Mouse (Mus musculus) ES-CJ7 (cell line): Measurements from ENCODE around the gene Palm2.

Source experiments
- DNase-seq: peaks from one replicate; pipeline ENCODE4 v3.0.0; 2011; ENCODE audit warnings: low read depth, low spot score

The Palm2 gene

DNA sequence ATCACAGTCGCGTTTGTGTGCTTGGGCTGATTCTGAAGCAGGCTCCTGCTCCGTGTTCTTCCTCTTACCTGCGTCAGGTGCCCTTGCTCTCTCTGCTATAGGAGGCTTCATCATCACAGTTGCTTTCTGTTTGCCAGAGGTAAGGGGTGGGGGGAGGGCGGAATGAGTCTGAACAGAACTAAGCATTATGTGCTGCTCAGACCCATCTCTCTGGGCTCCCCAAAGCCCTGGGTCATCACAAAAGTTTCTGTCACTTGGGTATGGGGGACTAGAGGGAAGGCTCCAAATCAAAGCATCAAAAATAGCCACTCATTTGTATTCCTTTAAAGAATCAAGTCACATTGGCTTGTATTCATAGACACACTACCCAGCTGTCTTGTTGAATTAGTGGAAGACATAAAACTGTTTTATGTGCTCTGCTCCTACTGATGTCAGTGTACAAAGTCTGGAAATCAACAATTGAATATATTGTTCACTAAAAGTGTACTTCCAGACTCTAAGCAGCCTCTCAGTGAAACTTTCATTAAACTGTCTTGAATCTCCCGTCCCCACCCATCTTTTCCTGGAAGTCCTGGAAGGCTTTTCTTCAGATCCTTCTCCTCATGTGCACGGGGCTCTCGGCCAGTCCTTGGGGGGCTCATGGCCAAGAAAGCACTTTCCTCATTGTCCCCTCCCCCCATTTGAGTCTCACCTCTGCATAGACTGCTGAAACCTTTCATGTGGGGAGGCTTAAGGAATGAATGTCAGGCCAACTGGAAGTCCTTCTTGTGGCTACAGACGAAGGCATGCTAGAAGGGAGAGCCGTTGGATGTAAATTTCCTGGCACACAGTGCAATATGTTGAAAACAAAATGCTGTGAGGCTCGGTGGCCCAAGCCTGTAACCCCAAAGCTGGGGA, 269.8 kb downstream of the Palm2 start:
- no peak for DNase-seq

DNA sequence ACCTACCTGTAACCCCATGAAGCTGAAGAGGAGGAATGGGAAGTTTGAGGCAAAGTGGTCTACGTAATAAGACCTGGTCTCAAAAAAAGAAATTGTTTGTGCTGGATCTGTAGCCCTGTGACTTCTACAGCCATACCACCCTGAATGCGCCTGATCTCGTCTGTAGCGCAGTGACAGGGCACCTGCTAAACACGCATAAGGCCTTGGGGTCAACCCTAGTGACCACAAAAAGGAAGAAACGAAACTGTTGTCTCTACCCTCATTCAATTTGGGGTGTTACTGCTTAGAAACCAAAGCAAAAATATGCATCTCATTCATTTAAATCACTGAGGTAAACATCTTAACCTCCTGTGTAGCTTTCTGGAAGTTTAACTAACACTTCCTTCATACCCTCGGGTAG, 270.5 kb downstream of the Palm2 start:
- DNase-seq: no peak

- DNase-seq: no peak
Measured at GRCm38 (mm10) chr4:57715849-57716248, 281.8 kb downstream of the Palm2 start.

- DNase-seq: no peak
Measured at GRCm38 (mm10) chr4:57716735-57717134, 282.7 kb downstream of the Palm2 start.

DNA sequence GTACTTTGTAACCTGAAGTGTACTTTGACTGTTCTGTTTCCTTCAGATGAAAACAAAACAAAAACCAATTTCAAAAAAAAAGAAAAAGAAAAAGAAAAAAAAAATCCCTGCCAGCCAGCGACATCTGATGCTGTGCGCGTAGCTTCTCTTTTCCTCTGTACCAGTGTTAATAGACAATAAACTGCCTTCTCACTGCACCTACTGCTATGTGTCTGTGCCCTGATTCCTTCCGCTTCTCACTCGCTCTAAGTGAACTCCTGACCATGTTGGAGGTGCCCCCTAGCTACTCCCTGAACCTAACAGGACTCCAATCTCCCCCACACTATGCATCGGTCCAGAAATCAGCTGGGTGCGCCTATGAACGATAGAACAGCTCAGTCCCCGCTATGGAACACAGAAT, 283.3 kb downstream of the Palm2 start, which contains the start of gene Akap2:
Gene Akap2, plus strand, starts transcription at position 304 of the 400 bp plus-strand sequence.
- DNase-seq: no peak

DNA sequence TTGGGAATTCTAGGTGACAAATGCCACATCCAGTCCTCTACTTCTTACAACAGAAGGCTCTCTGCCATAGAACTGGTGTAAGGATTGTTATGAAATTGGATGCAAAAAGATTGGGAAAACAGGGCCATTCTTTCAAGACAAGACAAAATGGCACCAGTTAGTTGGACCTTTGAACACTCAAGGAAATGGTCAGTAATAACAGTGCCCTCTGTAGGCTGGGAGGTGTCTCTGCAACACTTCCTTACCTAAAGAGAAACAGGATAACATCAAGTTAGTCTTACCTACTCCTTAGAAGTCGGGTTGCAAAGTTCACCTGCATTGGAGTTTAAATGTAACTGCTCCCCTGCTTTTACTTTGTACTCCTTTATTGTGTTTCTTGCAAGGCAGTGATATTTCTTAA, 285.3 kb downstream of the Palm2 start:
- DNase-seq: peak; percentile 56

- peak; percentile 40 for DNase-seq
Measured at GRCm38 (mm10) chr4:57720869-57721361, 286.9 kb downstream of the Palm2 start.

DNA sequence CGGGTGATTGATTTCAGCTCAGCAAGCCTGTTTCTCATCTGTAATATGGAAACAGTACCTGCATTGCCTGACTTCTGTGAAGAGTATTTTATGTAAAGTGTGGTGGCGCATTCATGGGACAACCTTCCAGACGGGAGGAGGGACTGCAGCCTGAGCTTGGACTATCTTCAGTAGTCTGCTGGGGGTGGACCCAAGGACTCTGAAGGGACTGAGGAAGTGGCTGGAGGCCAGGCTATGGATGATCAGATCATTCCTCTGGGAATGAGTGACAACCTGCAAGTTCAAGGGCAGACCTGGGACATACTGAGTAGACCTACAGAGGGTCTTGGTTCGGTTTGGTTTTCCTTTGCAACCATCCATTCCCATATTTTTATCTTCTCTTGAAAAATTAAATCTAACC, 288.2 kb downstream of the Palm2 start:
- no peak for DNase-seq

GRCm38 (mm10) chr4:57723659-57724058, 289.6 kb downstream of the Palm2 start:
- peak; percentile 65 for DNase-seq

DNA sequence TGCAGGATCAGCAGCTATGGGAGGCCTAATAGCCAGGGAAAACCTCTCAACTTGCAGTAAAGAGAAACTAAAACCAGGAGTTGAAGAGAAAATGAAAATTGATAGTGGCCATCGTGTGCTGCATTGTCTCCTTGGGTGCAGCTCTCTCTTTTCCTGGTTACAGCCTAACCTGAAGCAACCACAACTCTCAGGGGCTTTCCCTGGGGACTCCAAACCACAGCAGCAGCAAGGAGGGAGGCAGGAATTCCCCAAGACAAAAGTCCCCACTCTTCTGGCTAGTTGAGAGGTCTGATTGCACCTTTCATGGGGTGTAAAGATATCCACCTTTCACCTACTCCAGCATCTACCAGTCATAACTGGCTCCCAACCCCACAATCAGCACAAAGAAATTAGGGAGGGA, 291.5 kb downstream of the Palm2 start:
- no peak for DNase-seq

DNA sequence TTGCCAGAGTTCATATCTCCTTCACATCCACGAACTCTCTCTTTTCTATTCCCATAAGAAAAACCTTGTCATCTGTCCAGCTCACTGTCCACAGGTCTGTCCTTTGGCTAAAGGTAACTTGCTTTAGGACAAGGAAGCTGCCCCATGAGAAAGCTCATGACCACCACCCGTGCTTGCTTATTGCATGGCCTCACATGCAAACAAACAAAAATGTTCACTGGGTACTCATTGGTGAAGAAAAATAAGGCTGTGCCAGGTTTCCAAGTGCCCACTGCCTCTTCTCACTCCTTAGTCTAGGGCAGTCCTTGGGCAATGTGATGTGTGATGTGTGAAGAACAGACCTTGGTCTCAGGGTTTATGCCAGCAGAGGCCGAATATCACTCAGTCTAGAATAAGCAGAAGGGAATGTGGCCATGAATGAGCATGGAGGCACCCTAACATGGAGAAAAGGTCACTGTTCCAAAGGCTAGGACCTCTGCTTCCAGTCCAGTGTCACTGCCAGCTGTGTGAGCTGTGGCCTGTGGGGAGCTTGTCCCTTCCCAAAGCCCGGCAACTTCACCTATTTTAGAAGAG, 294.6 kb downstream of the Palm2 start:
- no peak for DNase-seq

DNA sequence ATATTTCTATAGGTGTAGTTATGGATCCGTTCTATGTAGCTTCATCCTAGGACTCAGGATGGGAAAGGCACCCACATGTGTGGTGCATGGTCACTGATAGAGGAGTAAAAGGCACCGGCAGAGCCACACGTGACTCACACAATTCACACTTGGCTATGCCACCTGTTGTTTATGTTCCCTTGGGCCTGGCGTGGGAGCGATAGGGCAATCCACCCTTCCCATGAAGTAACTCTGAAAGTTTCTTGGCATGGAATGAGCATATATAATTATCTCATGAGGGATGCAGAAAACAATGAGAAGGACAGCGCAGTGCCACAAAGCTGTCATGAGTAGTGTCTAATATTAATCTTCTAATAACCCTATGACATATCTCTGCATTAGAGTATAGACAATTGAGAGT, 296.0 kb downstream of the Palm2 start:
- no peak for DNase-seq

- DNase-seq: no peak
Measured at GRCm38 (mm10) chr4:57730801-57731598, 297.0 kb downstream of the Palm2 start.

GRCm38 (mm10) chr4:57732351-57732750, 298.3 kb downstream of the Palm2 start:
- no peak for DNase-seq

DNA sequence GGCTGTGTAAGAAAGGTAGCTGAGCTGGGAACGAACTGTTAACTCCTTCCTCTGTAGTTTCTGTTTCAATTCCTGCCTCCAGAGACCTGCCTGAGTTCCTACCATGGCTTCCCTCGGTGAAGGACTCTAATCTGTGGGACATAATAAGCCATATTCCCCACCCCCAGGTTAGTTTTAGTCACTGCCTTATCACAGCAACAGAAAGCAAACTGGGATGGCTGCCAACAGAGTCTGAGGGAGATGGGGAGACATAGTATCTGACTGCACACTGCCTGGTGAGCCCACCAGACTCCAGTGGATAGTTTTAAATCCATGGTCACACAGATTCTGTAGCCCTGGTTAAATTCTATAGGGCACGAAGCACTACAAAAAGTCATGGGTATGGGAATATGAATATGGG, 299.4 kb downstream of the Palm2 start:
- DNase-seq: no peak

DNA sequence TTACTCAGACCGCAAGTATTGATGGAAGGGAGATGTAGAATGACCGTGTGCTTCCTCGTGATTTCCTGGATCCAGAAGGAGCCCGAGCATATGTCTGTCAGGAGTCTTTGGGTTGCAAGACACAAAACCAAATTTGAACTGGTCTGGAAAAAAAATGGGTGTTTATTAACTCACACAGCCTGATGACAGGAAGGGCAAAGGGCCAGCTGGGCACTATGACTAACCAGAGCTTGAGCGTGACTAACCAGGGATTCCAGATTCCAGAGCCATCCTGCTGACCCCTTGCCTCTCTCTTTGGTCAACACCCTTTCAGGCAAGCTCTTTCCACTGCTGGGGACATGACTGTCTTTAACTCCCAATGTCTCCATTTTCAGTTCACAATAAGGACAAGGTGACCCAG, 301.4 kb downstream of the Palm2 start:
- no peak for DNase-seq

DNA sequence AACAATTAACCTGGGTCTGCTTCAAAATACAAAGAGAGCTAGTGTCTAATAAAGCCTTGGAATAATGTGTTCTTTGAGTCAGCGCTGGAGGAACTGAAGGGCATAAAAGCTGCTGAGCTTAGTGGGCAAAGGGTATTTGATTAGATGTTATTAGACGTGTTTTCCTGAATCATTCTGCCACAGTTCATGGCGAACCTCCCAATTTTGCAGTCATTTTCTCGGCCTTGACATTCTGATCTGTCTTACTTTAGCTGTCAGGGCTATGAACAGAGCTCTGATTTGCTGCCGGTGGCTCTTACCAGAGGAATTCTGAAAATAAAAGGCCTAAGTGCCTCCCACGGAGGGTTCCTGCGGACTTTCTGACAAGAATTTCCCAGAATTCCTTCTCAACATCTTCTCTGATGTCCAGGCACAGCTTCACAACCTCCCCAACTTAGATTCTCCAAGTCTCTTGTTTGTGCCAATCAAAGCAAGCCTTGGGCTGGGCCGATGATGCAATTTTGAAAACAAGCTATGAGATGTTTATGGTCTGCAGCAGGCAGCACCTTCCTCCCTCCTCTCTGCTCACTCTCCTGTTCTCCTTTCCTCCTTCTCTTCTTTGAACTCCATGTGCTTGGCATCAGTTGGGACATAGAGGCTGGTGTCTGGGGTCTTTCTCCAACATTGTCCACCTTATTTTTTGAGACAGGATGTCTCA, 305.0 kb downstream of the Palm2 start:
- DNase-seq: no peak

GRCm38 (mm10) chr4:57743325-57743929, 309.4 kb downstream of the Palm2 start:
- no peak for DNase-seq

DNA sequence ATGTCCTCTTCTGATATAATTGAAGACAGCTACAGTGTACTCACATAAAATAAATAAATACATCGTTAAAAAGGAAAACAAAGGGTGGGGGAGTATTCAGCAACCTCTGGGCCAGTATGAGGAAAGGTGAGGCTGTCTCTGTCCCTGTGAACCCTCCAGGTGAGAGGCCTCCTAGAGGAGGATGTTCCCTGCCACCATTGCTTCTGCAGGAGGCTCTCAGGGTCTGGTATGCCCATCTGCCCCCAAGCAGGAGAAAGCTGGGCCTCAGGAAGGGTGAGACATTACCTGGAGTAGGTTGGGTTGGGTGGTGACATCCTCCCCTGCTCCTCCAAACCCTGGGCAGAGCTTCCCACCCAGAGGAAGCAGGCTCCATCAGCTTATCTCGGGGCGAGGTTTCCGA, 316.6 kb downstream of the Palm2 start:
- no peak for DNase-seq

DNA sequence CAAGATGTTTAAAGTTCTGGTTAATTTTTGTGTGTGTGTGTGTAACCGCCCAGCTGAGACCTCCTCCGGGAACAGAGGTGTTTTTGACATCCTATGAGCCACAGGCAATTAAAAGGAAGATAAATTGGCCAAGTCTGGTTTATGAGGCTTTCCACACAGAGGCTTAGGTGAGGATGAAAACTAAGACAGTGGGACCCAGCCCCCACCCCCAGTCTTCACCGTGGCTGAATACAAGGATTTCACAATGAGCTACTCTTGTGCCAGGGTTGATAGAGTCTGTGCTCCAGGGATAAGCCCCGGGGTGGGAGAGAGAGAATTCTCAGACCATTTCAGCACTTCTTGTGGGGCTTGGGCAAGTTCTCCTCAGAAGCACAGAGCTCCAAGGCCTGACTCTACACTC, 317.0 kb downstream of the Palm2 start:
- no peak for DNase-seq

DNA sequence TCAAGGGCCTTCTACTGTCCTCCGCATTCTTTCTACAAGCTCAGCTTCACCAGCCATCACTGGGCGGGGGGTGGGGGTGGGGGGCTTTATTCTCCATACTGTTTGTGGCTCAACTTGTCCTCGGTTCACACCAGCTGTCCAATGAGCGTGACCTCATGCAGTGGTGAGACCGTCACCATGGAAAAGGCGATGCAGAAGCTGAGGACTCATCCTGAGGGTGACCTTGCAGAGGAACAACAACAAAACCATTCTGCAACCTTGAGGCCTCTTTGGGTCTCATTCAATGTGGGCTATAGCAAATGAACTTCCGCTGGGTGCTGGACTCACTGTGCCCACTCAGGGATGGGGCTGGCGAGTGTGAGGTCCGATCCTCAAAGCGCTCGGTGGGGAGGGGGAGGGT, 317.5 kb downstream of the Palm2 start:
- no peak for DNase-seq
